Mouse (Mus musculus): ENCODE results near the gene Nat14. TPM values are rescaled to one million over a fixed set of nuclear protein-coding genes. Genes with fewer than 3 reads are reported as not detected.
"Not testable (repeated sequence)": the region's sequence is repeated elsewhere in the genome, so short reads cannot be mapped to it uniquely, and the experiment has no call there.

Gene Nat14
- polyA plus RNA-seq (2016; fragmentation: Nextera tagmentation; extraction: Ambion mirVana), result 13.0 and 13.7 TPM in 2 replicates

DNA sequence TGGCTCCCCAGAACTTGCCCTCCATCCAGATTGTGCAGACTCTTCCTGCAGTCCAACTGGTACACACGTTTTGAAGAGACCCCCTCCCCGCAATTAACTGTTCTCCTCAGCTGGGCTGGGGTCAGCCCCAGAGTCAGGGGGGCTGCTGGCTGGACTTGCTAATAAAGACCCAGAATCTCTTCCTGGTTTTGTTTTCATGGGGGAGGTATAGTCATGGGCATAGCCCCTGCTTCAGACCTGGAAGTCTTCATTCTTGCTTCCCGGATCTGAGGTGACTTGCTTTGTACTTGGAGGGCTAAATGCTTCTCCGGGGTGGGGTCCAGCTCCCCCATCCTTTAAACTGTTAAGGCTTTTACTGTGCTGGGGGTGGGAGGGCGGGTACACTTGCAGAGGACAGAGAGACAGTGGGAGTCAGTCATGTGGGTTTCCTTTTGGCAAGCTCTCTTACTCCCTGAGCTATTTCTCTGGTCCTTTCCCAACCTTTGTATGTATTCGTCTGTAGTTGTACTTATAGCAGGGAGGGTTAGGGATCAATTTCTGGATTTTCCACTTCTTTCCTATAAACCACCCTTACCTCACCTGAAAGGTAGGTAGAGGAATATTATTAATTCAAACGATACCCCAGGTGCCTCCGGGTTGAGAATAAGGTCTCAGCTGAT lies at the start of gene Nat14:
Nat14 (plus strand) TSS at position 205 of the 659 bp plus-strand sequence.
- no peak for ATAC-seq (ENCODE audit: low FRiP score, low read depth)
- WGBS, result 37% methylated on average over 8 of the region's 8 CpGs
- H3K9me3 ChIP-seq, result no peaks in the 10 kb centered on the region
- peaks cover 39% of the 10 kb centered on the region for H3K36me3 ChIP-seq
- peak within 1 kb of the TSS; percentile 56 for H3K9ac ChIP-seq
- peaks cover 67% of the 10 kb centered on the region for H3K4me1 ChIP-seq
- H3K4me2 ChIP-seq (replicated peaks), result peak within 1 kb of the TSS; percentile 83
- peak within 1 kb of the TSS; percentile 38 for H3K4me3 ChIP-seq
- H3K27me3 ChIP-seq (replicated peaks), result no peaks in the 10 kb centered on the region
- peak within 1 kb of the TSS; percentile 95 for H3K27ac ChIP-seq

DNA sequence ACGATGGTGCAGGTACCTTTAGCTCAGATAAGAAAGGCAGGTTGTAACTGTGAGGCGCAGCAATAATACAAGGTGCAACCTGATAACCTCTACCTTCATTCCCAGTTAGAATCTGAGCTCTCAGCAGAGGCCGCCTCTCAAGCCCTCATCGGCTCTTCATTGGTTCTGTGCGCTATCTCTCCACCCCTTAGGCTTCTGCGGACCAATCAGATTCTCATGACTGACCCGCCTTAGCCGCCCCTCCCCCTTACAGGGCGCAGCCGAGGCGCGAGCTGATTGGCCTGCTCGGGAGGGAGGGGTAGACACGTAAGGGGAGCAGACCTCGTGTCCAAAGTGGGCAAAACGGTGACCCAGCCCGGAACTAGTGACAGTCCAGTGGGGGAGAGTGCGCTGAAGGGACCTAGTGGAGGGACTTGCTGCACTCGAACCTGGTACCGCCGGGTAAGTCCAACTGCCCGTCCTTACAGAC lies 45.0 kb upstream of the Nat14 start, which contains the start of gene Isoc2a:
Isoc2a (plus strand) TSS at position 401 of the 469 bp plus-strand sequence.
- Histone ChIP-seq H3K27ac (no peak within 1 kb of the TSS), H3K36me3 (no peaks in the 10 kb centered on the region), H3K4me2 (replicated peaks) (peak within 1 kb of the TSS; percentile 80), H3K9me3 (no peaks in the 10 kb centered on the region), H3K4me1 (peaks cover 8% of the 10 kb centered on the region), H3K4me3 (peak within 1 kb of the TSS; percentile 45), H3K27me3 (replicated peaks) (no peaks in the 10 kb centered on the region), H3K9ac (peak within 1 kb of the TSS; percentile 55; the same call in 1 of the 2 replicates)
- 2% methylated on average over 22 of the region's 22 CpGs for WGBS
- peak; percentile 99 for ATAC-seq (ENCODE audit: low FRiP score, low read depth)

DNA sequence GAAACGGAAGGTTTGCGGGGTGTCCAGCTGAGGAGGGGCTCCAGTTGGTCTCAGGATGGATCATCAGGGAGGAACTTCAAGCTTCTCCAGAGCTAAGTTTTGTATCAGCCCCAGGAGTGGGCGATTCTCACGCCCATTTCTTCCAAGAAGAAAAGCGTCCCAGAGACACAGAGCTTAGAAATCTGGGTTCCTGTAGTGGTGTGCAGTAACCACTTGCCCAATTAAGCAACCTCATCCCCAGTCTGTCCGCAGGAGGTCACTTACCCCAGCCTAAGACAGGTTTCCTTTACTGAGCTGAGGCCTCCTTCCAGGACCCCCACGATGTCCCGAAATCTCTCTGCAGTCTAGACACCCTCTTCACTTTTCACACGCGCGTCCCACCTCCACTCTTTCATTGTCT lies 44.6 kb upstream of the Nat14 start:
- no peaks in the 10 kb centered on the region for H3K9me3 ChIP-seq
- no peaks in the 10 kb centered on the region for H3K27me3 ChIP-seq (replicated peaks)
- peak overlapping the region; percentile 80 for H3K4me2 ChIP-seq (replicated peaks)
- H3K36me3 ChIP-seq, result no peaks in the 10 kb centered on the region
- H3K4me1 ChIP-seq, result peaks cover 8% of the 10 kb centered on the region
- WGBS, result 10% methylated on average over 11 of the region's 11 CpGs
- H3K27ac ChIP-seq, result no peak overlapping the region
- peak overlapping the region; percentile 55; the same call in 1 of the 2 replicates for H3K9ac ChIP-seq
- peak overlapping the region; percentile 45 for H3K4me3 ChIP-seq
- peak; percentile 46; the same call in 1 of the 2 replicates for ATAC-seq (ENCODE audit: low FRiP score, low read depth)

DNA sequence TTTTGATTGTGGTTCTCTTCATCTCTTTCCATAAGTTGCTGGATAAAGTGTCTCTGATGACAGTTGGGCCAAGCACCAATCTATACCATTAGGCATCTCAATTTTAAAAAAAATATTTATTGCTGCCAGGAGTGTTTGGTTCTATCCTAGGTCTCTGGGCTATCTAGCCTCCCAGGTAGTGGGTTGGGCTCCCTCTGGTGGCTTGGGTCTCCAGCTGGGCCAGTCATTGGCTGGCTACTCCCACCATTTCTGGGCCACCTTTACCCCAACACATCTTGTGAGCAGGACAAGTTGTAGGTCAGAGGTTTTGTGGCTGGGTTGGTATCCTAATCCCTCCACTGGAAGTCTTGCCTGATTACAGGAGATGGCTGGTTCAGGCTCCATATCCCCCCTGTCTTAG lies 43.6 kb upstream of the Nat14 start:
- peak overlapping the region; percentile 80; the same call in 1 of the 2 replicates for H3K4me2 ChIP-seq (replicated peaks)
- H3K9ac ChIP-seq, result no peak overlapping the region
- peaks cover 8% of the 10 kb centered on the region for H3K4me1 ChIP-seq
- H3K9me3 ChIP-seq, result no peaks in the 10 kb centered on the region
- no peak overlapping the region for H3K4me3 ChIP-seq
- H3K27ac ChIP-seq, result no peak overlapping the region
- ATAC-seq (ENCODE audit: low FRiP score, low read depth), result no peak
- no peaks in the 10 kb centered on the region for H3K27me3 ChIP-seq (replicated peaks)
- H3K36me3 ChIP-seq, result no peaks in the 10 kb centered on the region

DNA sequence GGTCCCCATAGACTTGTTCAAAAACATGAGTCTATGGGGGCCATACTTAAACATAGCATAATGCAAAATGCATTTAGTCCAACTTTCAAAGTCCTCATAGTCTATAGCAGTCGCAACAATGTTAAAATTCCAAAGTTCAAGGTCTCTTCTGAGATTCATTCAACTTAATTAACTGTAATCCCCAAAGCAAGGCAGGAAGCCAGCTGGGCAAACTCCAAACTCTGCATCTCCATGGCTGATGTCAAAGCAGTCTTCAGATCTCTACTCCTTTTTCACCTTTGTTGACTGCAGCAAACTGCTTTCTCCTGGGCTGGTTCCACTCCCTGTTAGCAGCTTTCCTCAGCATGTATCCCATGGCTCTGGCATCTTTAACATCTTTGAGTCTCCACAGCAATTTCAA lies 42.8 kb upstream of the Nat14 start:
- H3K36me3 ChIP-seq; H3K4me1 ChIP-seq; H3K9ac ChIP-seq; H3K4me2 ChIP-seq (replicated peaks); ATAC-seq (ENCODE audit: low FRiP score, low read depth); H3K9me3 ChIP-seq; H3K27ac ChIP-seq; H3K4me3 ChIP-seq; H3K27me3 ChIP-seq (replicated peaks): not testable (repeated sequence)
- WGBS, result 95% methylated on average over 1 of the region's 1 CpGs

DNA sequence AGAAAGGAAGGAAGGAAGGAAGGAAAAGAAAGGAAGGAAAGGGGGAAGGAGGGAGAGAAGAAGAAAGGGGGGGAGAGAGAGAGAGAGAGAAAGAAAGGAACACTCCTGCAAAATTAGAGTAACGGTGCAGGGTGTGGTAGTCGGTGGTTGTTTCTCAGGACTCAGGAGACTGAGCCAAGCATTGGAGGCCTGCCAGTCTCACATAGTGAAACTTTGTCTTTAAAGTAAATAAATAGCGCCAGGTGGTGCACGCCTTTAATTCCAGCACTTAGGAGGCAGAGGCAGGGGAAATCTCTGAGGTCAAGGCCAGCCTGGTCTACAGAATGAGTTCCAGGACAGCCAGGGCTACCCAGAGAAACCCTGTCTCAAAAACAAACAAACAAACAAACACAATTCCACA lies 35.1 kb upstream of the Nat14 start:
- no peak for ATAC-seq (ENCODE audit: low FRiP score, low read depth)
- 84% methylated on average over 4 of the region's 4 CpGs for WGBS
- Histone ChIP-seq H3K4me3 (no peak overlapping the region), H3K9ac (no peak overlapping the region), H3K27ac (no peak overlapping the region), H3K9me3 (no peaks in the 10 kb centered on the region), H3K4me1 (no peaks in the 10 kb centered on the region), H3K36me3 (no peaks in the 10 kb centered on the region), H3K27me3 (replicated peaks) (no peaks in the 10 kb centered on the region), H3K4me2 (replicated peaks) (no peak overlapping the region)

DNA sequence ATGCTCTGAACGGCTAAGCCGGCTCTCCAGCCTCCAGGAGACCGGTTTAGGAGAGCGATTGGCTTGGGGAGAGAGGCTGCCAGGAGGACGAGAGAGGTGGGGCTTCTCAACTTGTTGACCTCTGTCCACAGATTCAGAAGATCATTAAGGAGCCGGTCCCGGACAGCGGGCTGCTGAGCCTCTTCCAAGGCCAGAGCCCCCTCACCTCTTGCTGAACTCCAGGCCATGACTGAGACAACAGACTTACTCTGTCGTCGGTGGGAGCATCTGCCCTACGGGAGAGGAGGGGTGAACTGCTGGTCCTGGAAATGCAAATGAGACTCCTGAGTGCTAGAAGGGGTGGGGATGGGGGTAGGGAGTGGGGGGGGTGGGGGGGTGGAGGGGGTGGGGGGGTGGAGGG lies 26.6 kb upstream of the Nat14 start:
- 58% methylated on average over 11 of the region's 11 CpGs for WGBS
- Histone ChIP-seq H3K4me2 (replicated peaks) (no peak overlapping the region), H3K4me1 (peaks cover 4% of the 10 kb centered on the region; the same call in 1 of the 2 replicates), H3K9me3 (no peaks in the 10 kb centered on the region), H3K36me3 (no peaks in the 10 kb centered on the region), H3K4me3 (no peak overlapping the region), H3K9ac (no peak overlapping the region), H3K27me3 (replicated peaks) (peaks cover 7% of the 10 kb centered on the region; the same call in 1 of the 2 replicates), H3K27ac (no peak overlapping the region)
- no peak for ATAC-seq (ENCODE audit: low FRiP score, low read depth)

DNA sequence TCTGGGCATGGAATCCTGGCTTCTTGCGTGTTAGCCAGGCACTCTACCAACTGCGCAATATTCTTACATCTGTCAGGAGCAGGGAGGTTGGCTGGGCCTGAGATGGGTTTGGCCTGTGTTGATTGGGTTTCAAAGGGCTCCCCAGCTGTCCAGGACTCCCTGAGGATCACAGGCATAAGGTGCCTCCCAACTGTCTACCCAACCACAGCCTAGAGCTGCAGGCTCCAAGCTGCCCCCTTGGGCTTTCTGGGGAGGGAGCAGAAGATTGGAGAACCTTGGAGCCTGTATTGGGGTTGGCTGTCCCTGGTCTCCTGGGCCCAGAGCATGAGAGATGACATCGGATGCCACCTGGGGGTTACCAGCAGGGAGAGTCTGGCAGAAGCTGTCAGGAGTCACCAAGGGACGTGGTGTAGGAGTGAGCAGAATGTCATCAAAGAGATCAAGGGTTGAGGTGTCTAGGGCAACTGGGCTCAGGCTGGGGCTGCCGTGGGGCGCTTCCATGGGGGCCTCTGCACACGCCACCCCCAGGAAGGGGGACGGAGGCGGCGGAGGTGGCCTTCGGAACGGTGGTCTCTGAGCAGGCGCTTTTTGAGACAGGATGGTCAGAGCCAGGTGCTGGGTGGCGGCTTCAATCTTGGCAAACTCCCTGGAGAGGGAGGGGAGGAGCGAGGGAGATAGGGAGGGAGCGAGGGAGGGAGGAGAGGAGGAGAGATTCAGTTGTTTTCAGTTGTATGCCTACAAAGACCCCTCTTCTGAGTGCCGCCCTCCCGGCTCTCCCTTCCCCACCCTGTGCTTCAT lies 22.8 kb upstream of the Nat14 start:
- Histone ChIP-seq H3K36me3 (no peaks in the 10 kb centered on the region), H3K9me3 (peaks cover 4% of the 10 kb centered on the region; the same call in 1 of the 2 replicates), H3K4me3 (peak overlapping the region; percentile 18), H3K27ac (no peak overlapping the region), H3K4me2 (replicated peaks) (peak overlapping the region; percentile 54), H3K9ac (peak overlapping the region; percentile 29; the same call in 1 of the 2 replicates), H3K27me3 (replicated peaks) (peaks cover 7% of the 10 kb centered on the region; the same call in 1 of the 2 replicates), H3K4me1 (peaks cover 4% of the 10 kb centered on the region; the same call in 1 of the 2 replicates)
- peak; percentile 61 for ATAC-seq (ENCODE audit: low FRiP score, low read depth)
- 22% methylated on average over 18 of the region's 18 CpGs for WGBS

DNA sequence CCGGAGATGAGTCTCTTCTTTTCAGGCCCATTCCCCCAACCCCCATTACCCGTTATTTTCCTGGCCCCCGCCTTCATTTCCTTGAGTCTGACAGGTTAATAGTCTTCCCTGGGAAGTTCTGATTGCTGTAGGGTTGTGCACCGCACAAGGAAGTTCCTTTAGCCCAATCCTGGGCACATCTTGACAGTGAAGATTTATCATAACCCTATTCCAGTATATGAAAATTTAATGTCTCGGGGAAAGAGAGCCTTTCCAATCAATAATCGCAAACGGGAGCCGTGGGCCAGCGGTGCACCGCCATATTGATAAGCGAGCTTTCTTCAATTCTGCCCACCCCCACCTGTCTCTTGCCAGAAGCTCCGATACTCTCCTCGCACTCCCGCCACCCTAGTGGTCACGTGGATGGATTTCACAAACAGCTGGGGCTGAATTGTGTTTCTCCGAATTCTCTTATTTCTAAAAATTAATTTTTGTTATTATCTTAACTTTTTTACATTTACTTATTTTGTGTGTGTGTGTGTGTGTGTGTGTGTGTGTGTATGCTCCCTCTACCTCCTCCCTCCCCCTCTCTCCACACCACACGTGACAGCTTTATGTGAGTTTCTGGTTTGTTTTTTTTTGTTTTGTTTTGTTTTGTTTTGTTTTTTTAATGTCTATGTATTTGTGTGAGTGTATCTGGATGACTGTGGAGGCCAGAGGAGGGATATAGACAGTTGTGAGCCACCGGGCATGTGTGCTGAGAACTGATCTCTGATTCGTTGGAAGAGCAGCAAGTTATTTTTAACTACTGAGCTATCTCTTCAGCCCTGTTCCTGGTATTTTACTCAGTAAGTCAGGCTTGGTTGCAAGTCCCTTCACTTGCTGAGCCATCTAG lies 21.9 kb upstream of the Nat14 start:
- peak; percentile 56 for ATAC-seq (ENCODE audit: low FRiP score, low read depth)
- 11% methylated on average over 19 of the region's 19 CpGs for WGBS
- H3K4me2 ChIP-seq (replicated peaks), result peak overlapping the region; percentile 54
- no peaks in the 10 kb centered on the region for H3K36me3 ChIP-seq
- H3K4me1 ChIP-seq, result peaks cover 4% of the 10 kb centered on the region; the same call in 1 of the 2 replicates
- peak overlapping the region; percentile 18 for H3K4me3 ChIP-seq
- H3K27me3 ChIP-seq (replicated peaks), result peaks cover 7% of the 10 kb centered on the region; the same call in 1 of the 2 replicates
- peak overlapping the region; percentile 29; the same call in 1 of the 2 replicates for H3K9ac ChIP-seq
- peaks cover 4% of the 10 kb centered on the region; the same call in 1 of the 2 replicates for H3K9me3 ChIP-seq
- H3K27ac ChIP-seq, result no peak overlapping the region

DNA sequence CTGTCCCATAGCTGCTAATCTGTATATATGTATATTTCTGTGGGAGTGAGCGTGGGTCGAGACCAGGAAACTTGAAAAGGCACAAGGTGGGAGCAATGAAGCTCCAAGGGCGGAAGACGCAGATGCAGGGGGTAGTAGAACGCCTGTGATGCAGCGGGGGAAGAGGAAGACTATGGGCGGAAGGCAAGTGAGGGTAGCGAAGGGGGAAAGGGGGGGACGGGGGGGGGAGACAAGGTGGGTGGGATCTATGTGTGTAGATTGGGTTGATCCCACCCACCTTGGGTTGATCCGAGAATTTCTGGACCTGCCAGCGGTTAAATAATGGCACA lies 21.3 kb upstream of the Nat14 start:
- no peak overlapping the region for H3K4me3 ChIP-seq
- 39% methylated on average over 11 of the region's 11 CpGs for WGBS

DNA sequence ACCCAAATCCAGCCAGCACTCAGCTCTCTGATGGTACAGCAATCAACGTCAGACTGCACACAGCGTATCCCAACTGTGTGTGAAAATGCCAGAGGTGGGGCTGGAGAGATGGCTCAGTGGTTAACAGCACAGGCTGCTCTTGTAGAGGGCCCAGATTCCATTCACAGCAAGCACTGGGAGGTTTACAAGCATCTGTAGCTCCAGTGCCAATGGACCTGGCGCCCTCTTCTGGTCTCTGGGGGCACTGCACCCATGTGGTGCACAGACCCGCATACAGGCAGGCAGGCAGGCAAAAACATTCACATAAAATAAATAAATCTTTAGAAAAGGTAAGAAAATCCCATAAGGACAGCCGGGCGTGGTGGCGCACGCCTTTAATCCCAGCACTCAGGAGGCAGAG lies 20.7 kb upstream of the Nat14 start:
- H3K9ac ChIP-seq, result no peak overlapping the region
- H3K4me1 ChIP-seq, result peaks cover 4% of the 10 kb centered on the region; the same call in 1 of the 2 replicates
- H3K36me3 ChIP-seq, result no peaks in the 10 kb centered on the region
- H3K27me3 ChIP-seq (replicated peaks), result peaks cover 7% of the 10 kb centered on the region; the same call in 1 of the 2 replicates
- no peak overlapping the region for H3K27ac ChIP-seq
- H3K4me2 ChIP-seq (replicated peaks), result no peak overlapping the region
- peaks cover 4% of the 10 kb centered on the region; the same call in 1 of the 2 replicates for H3K9me3 ChIP-seq
- H3K4me3 ChIP-seq, result no peak overlapping the region
- no peak for ATAC-seq (ENCODE audit: low FRiP score, low read depth)
- WGBS, result 49% methylated on average over 8 of the region's 8 CpGs

More for the DNA sequence above, 21.3 kb upstream of the Nat14 start:
- Histone ChIP-seq H3K4me2 (replicated peaks) (peak overlapping the region; percentile 54), H3K27ac (no peak overlapping the region), H3K4me1 (peaks cover 4% of the 10 kb centered on the region; the same call in 1 of the 2 replicates), H3K9me3 (peaks cover 4% of the 10 kb centered on the region; the same call in 1 of the 2 replicates), H3K36me3 (no peaks in the 10 kb centered on the region), H3K27me3 (replicated peaks) (peaks cover 7% of the 10 kb centered on the region; the same call in 1 of the 2 replicates), H3K9ac (no peak overlapping the region)
- no peak for ATAC-seq (ENCODE audit: low FRiP score, low read depth)

All from neural tube, embryonic 12.5 days (tissue).